Mouse (Mus musculus) embryonic facial prominence, embryonic 12.5 days (tissue): ENCODE data around the gene Ptprm. TPM values are rescaled to one million over a fixed set of nuclear protein-coding genes. Genes with fewer than 3 reads are reported as not detected.

Experiments used
- ATAC-seq: fragments of 200-750 bp; cut with Nextera tagmentation; 2 replicates; pipeline ENCODE4 v1.8.0; 2017; ENCODE audit not compliant: insufficient number of reproducible peaks, insufficient read depth, low FRiP score, low TSS enrichment
- H3K27ac ChIP-seq: fragments of 300-500 bp; sonication (generic); 2 replicates; pipeline ENCODE4 v1.5.1; 2016; ENCODE audit warnings: mild to moderate bottlenecking
- H3K27me3 ChIP-seq: fragments of 300-500 bp; sonication (generic); 2 replicates; pipeline ENCODE4 v1.6.1; 2016; ENCODE audit warnings: mild to moderate bottlenecking, moderate library complexity
- H3K36me3 ChIP-seq: fragments of 300-500 bp; sonication (generic); 2 replicates; pipeline ENCODE4 v1.6.1; 2016; ENCODE audit warnings: mild to moderate bottlenecking
- H3K4me1 ChIP-seq: fragments of 300-500 bp; sonication (generic); 2 replicates; pipeline ENCODE4 v1.6.1; 2016
- H3K4me2 ChIP-seq: fragments of 300-500 bp; sonication (generic); replicated peaks from 2 replicates; pipeline ENCODE4 v1.6.1; 2016; ENCODE audit warnings: mild to moderate bottlenecking, moderate library complexity
- H3K4me3 ChIP-seq: fragments of 300-500 bp; sonication (generic); 2 replicates; pipeline ENCODE4 v1.5.1; 2016; ENCODE audit warnings: mild to moderate bottlenecking
- H3K9ac ChIP-seq: fragments of 300-500 bp; sonication (generic); 2 replicates; pipeline ENCODE4 v1.6.1; 2016; ENCODE audit warnings: mild to moderate bottlenecking, moderate library complexity
- H3K9me3 ChIP-seq: fragments of 300-500 bp; sonication (generic); 2 replicates; pipeline ENCODE4 v1.6.1; 2016; ENCODE audit warnings: mild to moderate bottlenecking, moderate library complexity
- whole genome bisulfite sequencing: fragments of 180-500 bp; shearing (Covaris S2); methylation state at CpG from one replicate; pipeline ENCODE4 v1.1.7; 2016; 5-methylcytosine and 5-hydroxymethylcytosine counted together
- polyA plus RNA-seq: library from polyadenylated mRNA; unstranded; fragments of >200 nt; fragmentation: Nextera tagmentation; extraction: Ambion mirVana; gene quantifications from 2 replicates; pipeline ENCODE4 v1.2.1, GENCODE M21; 2016

Ptprm gene
- polyA plus RNA-seq, 1 experiment from 2014 or later = 17.2 TPM

DNA sequence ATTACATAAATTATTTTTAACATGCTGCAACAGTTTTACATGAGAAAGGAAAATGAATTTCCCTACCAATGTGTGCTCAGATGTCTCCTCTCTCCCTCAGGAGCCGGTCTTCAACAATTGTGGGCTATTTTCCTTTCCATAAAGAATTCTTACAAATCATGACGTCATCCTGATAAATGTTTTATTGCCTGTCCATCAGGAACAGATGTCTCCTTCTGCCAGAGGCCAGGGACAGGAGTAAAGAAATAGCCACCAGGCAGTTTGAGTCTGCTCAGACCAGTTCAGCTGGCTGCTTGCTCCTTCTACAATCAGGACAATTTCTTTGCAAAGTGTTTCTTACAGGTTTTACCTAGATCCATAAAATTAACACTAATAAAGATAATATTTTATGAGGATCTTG, 357.4 kb downstream of the Ptprm start:
- no peaks in the 10 kb centered on the region for H3K4me1 ChIP-seq
- H3K9me3 ChIP-seq = peaks cover 9% of the 10 kb centered on the region; the same call in 1 of the 2 replicates
- H3K4me3 ChIP-seq = no peak overlapping the region
- H3K9ac ChIP-seq = no peak overlapping the region
- H3K27me3 ChIP-seq = no peaks in the 10 kb centered on the region
- WGBS = 59% methylated on average over 2 of the region's 2 CpGs
- no peak overlapping the region for H3K4me2 ChIP-seq
- H3K27ac ChIP-seq = no peak overlapping the region
- H3K36me3 ChIP-seq = no peaks in the 10 kb centered on the region
- no peak for ATAC-seq

GRCm38 (mm10) chr17:66996016-66996415, 358.2 kb downstream of the Ptprm start:
- no peaks in the 10 kb centered on the region for H3K36me3 ChIP-seq
- 93% methylated on average over 6 of the region's 6 CpGs for WGBS
- no peak overlapping the region for H3K27ac ChIP-seq
- ATAC-seq = no peak
- no peaks in the 10 kb centered on the region for H3K4me1 ChIP-seq
- peaks cover 9% of the 10 kb centered on the region; the same call in 1 of the 2 replicates for H3K9me3 ChIP-seq
- no peak overlapping the region for H3K9ac ChIP-seq
- H3K4me3 ChIP-seq = no peak overlapping the region
- no peak overlapping the region for H3K4me2 ChIP-seq
- no peaks in the 10 kb centered on the region for H3K27me3 ChIP-seq

GRCm38 (mm10) chr17:66991815-66992214, 362.4 kb downstream of the Ptprm start:
- 86% methylated on average over 4 of the region's 4 CpGs for WGBS
- Histone ChIP-seq H3K9me3 (no peaks in the 10 kb centered on the region), H3K9ac (no peak overlapping the region), H3K4me1 (no peaks in the 10 kb centered on the region), H3K27me3 (no peaks in the 10 kb centered on the region), H3K36me3 (no peaks in the 10 kb centered on the region), H3K4me2 (no peak overlapping the region), H3K4me3 (no peak overlapping the region), H3K27ac (no peak overlapping the region)
- no peak for ATAC-seq

DNA sequence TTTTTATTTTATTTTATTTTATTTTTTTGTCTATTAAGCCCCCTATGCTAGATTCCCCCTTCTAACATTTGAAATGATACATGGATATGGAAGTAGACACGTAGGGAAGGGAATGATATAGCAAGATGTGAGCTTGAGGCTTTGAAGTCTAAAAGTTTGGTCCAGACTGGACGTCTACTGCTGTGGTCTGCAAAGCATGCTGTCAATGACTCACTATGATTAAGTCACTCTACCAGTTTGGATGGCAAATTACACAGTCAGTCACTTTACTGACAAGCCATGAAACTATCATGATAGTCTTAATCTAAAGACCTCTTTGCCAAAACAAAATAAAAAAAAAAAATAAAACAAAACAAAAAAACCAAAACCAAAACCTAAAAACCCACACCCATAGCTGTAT, 363.5 kb downstream of the Ptprm start:
- Histone ChIP-seq H3K27me3 (no peaks in the 10 kb centered on the region), H3K4me3 (no peak overlapping the region), H3K4me1 (no peaks in the 10 kb centered on the region), H3K27ac (no peak overlapping the region), H3K36me3 (no peaks in the 10 kb centered on the region), H3K9ac (no peak overlapping the region), H3K9me3 (no peaks in the 10 kb centered on the region), H3K4me2 (no peak overlapping the region)
- 51% methylated on average over 2 of the region's 2 CpGs for WGBS
- ATAC-seq = no peak

DNA sequence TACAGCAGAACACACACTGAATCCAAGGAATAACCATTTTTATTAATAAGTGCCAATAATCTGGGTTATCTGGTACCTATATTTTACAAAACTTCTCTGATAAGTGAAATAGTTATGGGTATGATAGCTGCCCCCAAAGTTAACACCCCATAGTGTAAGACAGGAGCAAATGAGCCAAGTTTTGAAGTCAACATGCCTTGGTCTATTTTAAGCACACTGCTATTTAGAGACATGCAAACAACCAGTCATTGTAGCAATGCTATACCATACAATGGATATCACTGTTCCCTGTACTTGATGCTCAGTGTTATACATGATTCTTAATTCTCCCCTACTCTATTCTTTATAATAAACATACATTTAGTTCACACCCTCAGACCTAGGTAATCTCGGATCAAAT, 366.2 kb downstream of the Ptprm start:
- Histone ChIP-seq H3K27me3 (no peaks in the 10 kb centered on the region), H3K36me3 (no peaks in the 10 kb centered on the region), H3K9ac (no peak overlapping the region), H3K4me3 (no peak overlapping the region), H3K9me3 (no peaks in the 10 kb centered on the region), H3K4me2 (no peak overlapping the region), H3K4me1 (no peaks in the 10 kb centered on the region), H3K27ac (no peak overlapping the region)
- WGBS = 85% methylated on average over 1 of the region's 1 CpGs
- ATAC-seq = no peak

- no peak overlapping the region for H3K27ac ChIP-seq
- no peak overlapping the region for H3K9ac ChIP-seq
- H3K27me3 ChIP-seq = no peaks in the 10 kb centered on the region
- H3K36me3 ChIP-seq = no peaks in the 10 kb centered on the region
- ATAC-seq = no peak
- no peaks in the 10 kb centered on the region for H3K9me3 ChIP-seq
- H3K4me3 ChIP-seq = no peak overlapping the region
- H3K4me1 ChIP-seq = no peaks in the 10 kb centered on the region
- 74% methylated on average over 2 of the region's 2 CpGs for WGBS
- no peak overlapping the region for H3K4me2 ChIP-seq
These were observed 372.6 kb downstream of the Ptprm start for GRCm38 (mm10) chr17:66981649-66982048.

- Histone ChIP-seq H3K27ac (no peak overlapping the region), H3K36me3 (no peaks in the 10 kb centered on the region), H3K27me3 (no peaks in the 10 kb centered on the region), H3K9ac (no peak overlapping the region), H3K9me3 (no peaks in the 10 kb centered on the region), H3K4me1 (no peaks in the 10 kb centered on the region), H3K4me2 (no peak overlapping the region), H3K4me3 (no peak overlapping the region)
- 61% methylated on average over 5 of the region's 5 CpGs for WGBS
- no peak for ATAC-seq
These were observed 374.3 kb downstream of the Ptprm start for GRCm38 (mm10) chr17:66979971-66980370.

GRCm38 (mm10) chr17:66976490-66976889, 377.8 kb downstream of the Ptprm start:
- ATAC-seq = no peak
- Histone ChIP-seq H3K27ac (no peak overlapping the region), H3K27me3 (no peaks in the 10 kb centered on the region), H3K9ac (no peak overlapping the region), H3K4me1 (no peaks in the 10 kb centered on the region), H3K4me3 (no peak overlapping the region), H3K36me3 (no peaks in the 10 kb centered on the region), H3K4me2 (no peak overlapping the region), H3K9me3 (no peaks in the 10 kb centered on the region)
- 80% methylated on average over 5 of the region's 5 CpGs for WGBS

- WGBS = 81% methylated on average over 3 of the region's 3 CpGs
- no peaks in the 10 kb centered on the region for H3K9me3 ChIP-seq
- H3K4me3 ChIP-seq = no peak overlapping the region
- H3K4me2 ChIP-seq = no peak overlapping the region
- no peak for ATAC-seq
- H3K36me3 ChIP-seq = no peaks in the 10 kb centered on the region
- no peak overlapping the region for H3K9ac ChIP-seq
- H3K4me1 ChIP-seq = no peaks in the 10 kb centered on the region
- no peaks in the 10 kb centered on the region for H3K27me3 ChIP-seq
- no peak overlapping the region for H3K27ac ChIP-seq
These were observed 381.3 kb downstream of the Ptprm start for GRCm38 (mm10) chr17:66972976-66973375.

DNA sequence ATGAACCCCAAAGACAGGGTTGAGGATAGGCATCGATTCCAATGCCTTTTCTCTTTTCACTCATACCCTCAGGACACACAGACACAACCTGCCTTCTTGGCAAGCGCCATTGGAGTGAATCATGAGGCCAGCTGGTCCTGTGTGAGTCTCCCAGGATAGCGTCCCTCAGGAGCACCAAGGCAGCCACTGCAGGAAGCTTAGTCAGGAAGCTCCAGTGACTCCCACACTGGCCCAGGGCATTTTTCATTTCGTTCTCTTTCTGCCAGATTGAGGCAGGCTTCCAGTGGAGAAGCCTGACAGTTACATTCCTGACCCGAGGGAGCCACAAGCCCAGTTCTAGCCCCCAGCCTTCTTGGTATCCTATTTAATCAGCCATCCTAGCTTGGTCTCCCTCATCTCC, 393.3 kb downstream of the Ptprm start:
- Histone ChIP-seq H3K4me1 (peaks cover 3% of the 10 kb centered on the region; the same call in 1 of the 2 replicates), H3K36me3 (no peaks in the 10 kb centered on the region), H3K9me3 (no peaks in the 10 kb centered on the region), H3K4me3 (no peak overlapping the region), H3K4me2 (no peak overlapping the region), H3K9ac (no peak overlapping the region), H3K27me3 (no peaks in the 10 kb centered on the region), H3K27ac (no peak overlapping the region)
- ATAC-seq = no peak
- 50% methylated on average over 5 of the region's 5 CpGs for WGBS

DNA sequence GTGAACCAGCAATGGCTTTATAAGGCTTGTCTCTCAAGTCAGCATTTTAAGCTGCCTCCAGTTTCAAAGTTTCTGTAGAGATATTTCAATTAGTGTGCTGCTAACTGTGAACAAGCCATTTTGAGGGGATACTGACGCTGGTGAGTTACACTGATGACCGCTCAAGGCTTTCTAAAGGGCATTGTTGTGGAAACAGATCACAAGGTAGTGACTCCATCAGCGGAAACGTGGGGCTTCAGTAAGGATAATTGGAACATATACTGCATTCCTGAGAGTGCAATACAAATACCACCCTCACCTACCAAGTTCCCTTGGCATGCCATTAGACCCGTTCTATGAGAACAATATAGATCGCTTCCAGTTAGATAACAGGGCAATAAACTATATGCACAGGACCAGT, 393.7 kb downstream of the Ptprm start:
- Histone ChIP-seq H3K36me3 (no peaks in the 10 kb centered on the region), H3K4me2 (no peak overlapping the region), H3K9me3 (no peaks in the 10 kb centered on the region), H3K4me1 (peaks cover 3% of the 10 kb centered on the region; the same call in 1 of the 2 replicates), H3K27ac (no peak overlapping the region), H3K4me3 (no peak overlapping the region), H3K27me3 (no peaks in the 10 kb centered on the region), H3K9ac (no peak overlapping the region)
- no peak for ATAC-seq
- WGBS = 85% methylated on average over 6 of the region's 6 CpGs

- Histone ChIP-seq H3K9ac (no peak overlapping the region), H3K4me3 (no peak overlapping the region), H3K36me3 (no peaks in the 10 kb centered on the region), H3K4me1 (peaks cover 3% of the 10 kb centered on the region; the same call in 1 of the 2 replicates), H3K4me2 (no peak overlapping the region), H3K27ac (no peak overlapping the region), H3K9me3 (no peaks in the 10 kb centered on the region), H3K27me3 (no peaks in the 10 kb centered on the region)
- WGBS = 92% methylated on average over 2 of the region's 2 CpGs
- ATAC-seq = no peak
These were observed 394.4 kb downstream of the Ptprm start for GRCm38 (mm10) chr17:66959815-66960214.

GRCm38 (mm10) chr17:66958766-66959165, 395.5 kb downstream of the Ptprm start:
- 76% methylated on average over 2 of the region's 2 CpGs for WGBS
- no peaks in the 10 kb centered on the region for H3K36me3 ChIP-seq
- no peaks in the 10 kb centered on the region for H3K9me3 ChIP-seq
- peaks cover 3% of the 10 kb centered on the region; the same call in 1 of the 2 replicates for H3K4me1 ChIP-seq
- no peaks in the 10 kb centered on the region for H3K27me3 ChIP-seq
- ATAC-seq = no peak
- H3K4me3 ChIP-seq = no peak overlapping the region
- H3K9ac ChIP-seq = no peak overlapping the region
- no peak overlapping the region for H3K27ac ChIP-seq
- no peak overlapping the region for H3K4me2 ChIP-seq
